Mouse (Mus musculus): ENCODE data around the gene Olfr981.
"Not testable (repeated sequence)": the region's sequence is repeated elsewhere in the genome, so short reads cannot be mapped to it uniquely, and the experiment has no call there.

- not testable (repeated sequence) for TF ChIP-seq MAX (IDR thresholded peaks at IDR 0.05; ENCODE audit: low read depth); CEBPB (IDR thresholded peaks at IDR 0.05; ENCODE audit: insufficient read depth, poor library complexity, severe bottlenecking); USF1 (IDR thresholded peaks at IDR 0.05; ENCODE audit: low read depth); MYOD1 (IDR thresholded peaks at IDR 0.05; ENCODE audit: control insufficient read depth in 1 of 3, insufficient read length in 2 of 3, low read depth in 2 of 3); POLR2AphosphoS2 (IDR thresholded peaks at IDR 0.05; ENCODE audit: insufficient read length, low read depth); POLR2A (IDR thresholded peaks at IDR 0.05; ENCODE audit: insufficient read length, low read depth); TCF12 (IDR thresholded peaks at IDR 0.05; ENCODE audit: insufficient read depth, poor library complexity, severe bottlenecking); MYOG (IDR thresholded peaks at IDR 0.05; ENCODE audit: control insufficient read depth in 1 of 3, insufficient read depth in 1 of 3, insufficient read length in 2 of 3, low read depth in 2 of 3); TCF3 (IDR thresholded peaks at IDR 0.05; ENCODE audit: insufficient read length, low read depth)
These were observed 44.6 kb upstream of the Olfr981 start for GRCm38 (mm10) chr9:39976581-39977145.
